Mouse (Mus musculus) C2C12 (cell line): ENCODE measurements around the gene Insr.

Experiments used
- CEBPB ChIP-seq: IDR thresholded peaks from one replicate; pipeline ENCODE4 v1.6.1; 2011; ENCODE audit warnings: low read depth, mild to moderate bottlenecking, control low read depth, moderate library complexity
- CTCF ChIP-seq: IDR thresholded peaks from one replicate; pipeline ENCODE4 v1.5.1; 2011; ENCODE audit not compliant: control insufficient read depth, insufficient read depth, insufficient read length
- MAX ChIP-seq: IDR thresholded peaks from one replicate; pipeline ENCODE4 v1.6.1; 2011; ENCODE audit warnings: mild to moderate bottlenecking, control low read depth
- MYOD1 ChIP-seq: IDR thresholded peaks from one replicate; pipeline ENCODE4 v1.6.1; 2011; ENCODE audit warnings: low read depth; ENCODE audit not compliant: control insufficient read depth, insufficient read length
- MYOG ChIP-seq: IDR thresholded peaks from one replicate; pipeline ENCODE4 v1.6.1; 2011; ENCODE audit not compliant: control insufficient read depth, insufficient read length; ENCODE audit errors: extremely low read depth
- USF1 ChIP-seq: IDR thresholded peaks from one replicate; pipeline ENCODE4 v1.6.1; 2011; ENCODE audit warnings: low read depth, mild to moderate bottlenecking, control low read depth, moderate library complexity

GRCm38 (mm10) chr8:3253179-3253578 is 26.2 kb downstream of the Insr start:
- TF ChIP-seq CTCF: no peak
- no peak for TF ChIP-seq MAX
- TF ChIP-seq USF1: no peak
- TF ChIP-seq MYOG: no peak
- TF ChIP-seq CEBPB: no peak
- no peak for TF ChIP-seq MYOD1
